Mouse (Mus musculus) liver, embryonic 13.5 days (tissue): Measurements from ENCODE around the gene Blmh. TPM values are rescaled to one million over a fixed set of nuclear protein-coding genes. Genes with fewer than 3 reads are reported as not detected.

ENCODE experiments used
- ATAC-seq: fragments of 200-750 bp; cut with Nextera tagmentation; 2 replicates; pipeline ENCODE4 v1.8.0; 2017; ENCODE audit warnings: low read depth, mild to moderate bottlenecking, moderate number of reproducible peaks, moderate library complexity
- DNase-seq: peaks from one replicate; pipeline ENCODE4 v3.0.0; 2022
- H3K27ac ChIP-seq: fragments of 300-500 bp; sonication (generic); 2 replicates; pipeline ENCODE4 v1.5.1; 2015; ENCODE audit warnings: moderate library complexity, mild to moderate bottlenecking, inconsistent platforms
- H3K27me3 ChIP-seq: fragments of 300-500 bp; sonication (generic); 2 replicates; pipeline ENCODE4 v1.6.1; 2015; ENCODE audit warnings: mild to moderate bottlenecking, inconsistent platforms
- H3K36me3 ChIP-seq: fragments of 300-500 bp; sonication (generic); 2 replicates; pipeline ENCODE4 v1.6.1; 2015; ENCODE audit warnings: mild to moderate bottlenecking, inconsistent platforms
- H3K4me1 ChIP-seq: fragments of 300-500 bp; sonication (generic); replicated peaks from 2 replicates; pipeline ENCODE4 v1.6.1; 2015; ENCODE audit warnings: inconsistent platforms
- H3K4me2 ChIP-seq: fragments of 300-500 bp; sonication (generic); 2 replicates; pipeline ENCODE4 v1.6.1; 2015; ENCODE audit warnings: inconsistent platforms, mild to moderate bottlenecking, moderate library complexity
- H3K4me3 ChIP-seq: fragments of 300-500 bp; sonication (generic); replicated peaks from 2 replicates; pipeline ENCODE4 v1.5.1; 2015; ENCODE audit warnings: mild to moderate bottlenecking, inconsistent platforms
- H3K9ac ChIP-seq: fragments of 300-500 bp; sonication (generic); 2 replicates; pipeline ENCODE4 v1.6.1; 2015; ENCODE audit warnings: mild to moderate bottlenecking, inconsistent platforms
- H3K9me3 ChIP-seq: fragments of 300-500 bp; sonication (generic); replicated peaks from 2 replicates; pipeline ENCODE4 v1.6.1; 2016; ENCODE audit warnings: inconsistent platforms
- WGBS: fragments of 180-500 bp; shearing (Covaris S2); methylation state at CpG from one replicate; pipeline ENCODE4 v1.1.7; 2015; ENCODE audit not compliant: insufficient replicate concordance; 5-methylcytosine and 5-hydroxymethylcytosine counted together
- polyA plus RNA-seq: library from polyadenylated mRNA; unstranded; fragments of >200 nt; fragmentation: Nextera tagmentation; extraction: Ambion mirVana; gene quantifications from 2 replicates; pipeline ENCODE4 v1.2.1, GENCODE M21; 2015

Blmh gene
- polyA plus RNA-seq, 1 experiment from 2014 or later, result 61.8 TPM

- Histone ChIP-seq H3K36me3 (no peaks in the 10 kb centered on the region), H3K9me3 (no peaks in the 10 kb centered on the region), H3K4me1 (no peaks in the 10 kb centered on the region), H3K4me3 (no peak overlapping the region), H3K27me3 (no peaks in the 10 kb centered on the region), H3K9ac (no peak overlapping the region), H3K4me2 (no peak overlapping the region), H3K27ac (no peak overlapping the region)
- WGBS, result 44% methylated on average over 14 of the region's 14 CpGs
- ATAC-seq, result no peak
- no peak for DNase-seq
These were observed 106.7 kb downstream of the Blmh start for GRCm38 (mm10) chr11:77031151-77031934.

Other genes with a start within 250 kb of the Blmh start
- not detected in 2 replicates for gene Trarg1, start 245.0 kb upstream of the Blmh start, polyA plus RNA-seq
- 12.7 and 13.3 TPM in 2 replicates for gene Gosr1, start 161.2 kb upstream of the Blmh start, polyA plus RNA-seq
- gene Cpd, start 77.8 kb upstream of the Blmh start, polyA plus RNA-seq, result 4.8 and 6.3 TPM in 2 replicates
- not detected in 2 replicates for gene Tmigd1, start 22.6 kb upstream of the Blmh start, polyA plus RNA-seq
- 2.1 and 2.4 TPM in 2 replicates for gene Slc6a4, start 73.8 kb downstream of the Blmh start, polyA plus RNA-seq
- gene Nsrp1, start 153.6 kb downstream of the Blmh start, polyA plus RNA-seq, result 31.9 and 38.4 TPM in 2 replicates